Mouse (Mus musculus) spleen, adult 2 months (tissue): ENCODE measurements at regions not wholly inside any gene's neighbourhood (a gene's known extent, or its start where the extent isn't known, plus 50 kb on each side); places are given as distances from the start of the nearest gene placed in this dataset.

ENCODE experiments used
- CTCF ChIP-seq: fragments of 200-500 bp; IDR thresholded peaks from 2 replicates; pipeline ENCODE4 v1.5.1; 2011; ENCODE audit warnings: mild to moderate bottlenecking, inconsistent platforms; ENCODE audit not compliant: insufficient read depth, insufficient read length, insufficient replicate concordance; ENCODE audit errors: extremely low read depth
- POLR2A ChIP-seq: fragments of 200-500 bp; IDR thresholded peaks from 2 replicates; pipeline ENCODE4 v1.6.1; 2011; ENCODE audit warnings: low read depth, low read length, inconsistent platforms

DNA sequence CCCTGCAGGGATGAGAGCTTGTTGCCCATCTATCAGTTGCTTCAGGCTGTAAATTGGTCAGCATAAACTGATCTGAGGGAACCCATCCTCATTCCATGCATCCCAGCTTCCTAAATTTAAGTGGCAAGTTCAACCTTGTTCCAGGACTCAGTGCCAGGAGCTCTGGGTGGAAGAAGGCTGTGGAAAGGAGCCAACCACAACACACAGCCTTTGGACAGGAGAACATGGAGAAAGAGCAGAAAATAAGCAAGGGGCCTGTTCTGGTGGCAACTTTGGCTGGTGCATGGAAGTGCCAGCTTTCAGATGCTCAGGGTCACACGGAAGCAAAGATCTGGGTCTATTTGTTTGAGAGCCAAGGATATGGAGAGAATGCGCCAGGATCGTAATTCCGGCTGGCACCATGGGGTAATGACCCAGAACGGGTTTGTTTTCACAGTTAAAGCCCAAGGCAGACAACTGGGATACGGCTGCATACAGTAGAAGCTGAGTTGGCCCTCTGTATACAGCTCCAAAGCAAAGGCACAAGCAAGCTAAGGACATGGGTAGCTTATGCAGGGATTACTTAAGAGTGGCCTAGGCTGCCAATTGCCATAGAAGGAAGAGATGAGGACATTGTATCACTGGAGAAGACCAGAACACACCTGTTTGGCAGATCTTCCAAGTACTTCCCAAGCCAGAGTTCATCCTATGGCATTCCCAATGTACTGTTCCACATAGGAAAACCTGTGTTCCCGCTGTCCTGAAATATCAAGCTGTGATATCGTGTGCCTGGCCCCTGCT lies 364.2 kb upstream of the Mgmt start:
- TF ChIP-seq POLR2A (no peak), CTCF (no peak)
